Mouse (Mus musculus) stomach, postnatal 0 days (tissue): ENCODE measurements at regions not wholly inside any gene's neighbourhood (a gene's known extent, or its start where the extent isn't known, plus 50 kb on each side); places are given as distances from the start of the nearest gene placed in this dataset.
A peak's percentile ranks its signal among the peaks of the same experiment; 100 is the strongest.

Experiments
- ATAC-seq: fragments of 200-750 bp; cut with Nextera tagmentation; 2 replicates; pipeline ENCODE4 v1.8.0; 2017; ENCODE audit not compliant: low FRiP score, low TSS enrichment
- DNase-seq: peaks from one replicate; pipeline ENCODE4 v3.0.0-alpha.2; 2016; ENCODE audit warnings: low spot score
- H3K27ac ChIP-seq: fragments of 300-500 bp; sonication (generic); replicated peaks from 2 replicates; pipeline ENCODE4 v1.5.1; 2014; ENCODE audit warnings: mild to moderate bottlenecking, control low read depth
- H3K27me3 ChIP-seq: fragments of 300-500 bp; sonication (generic); 2 replicates; pipeline ENCODE4 v1.6.1; 2014; ENCODE audit warnings: low read length; ENCODE audit not compliant: control insufficient read depth, insufficient read depth
- H3K36me3 ChIP-seq: fragments of 300-500 bp; sonication (generic); 2 replicates; pipeline ENCODE4 v1.6.1; 2014; ENCODE audit warnings: low read length, mixed read lengths; ENCODE audit not compliant: control insufficient read depth, insufficient read depth
- H3K4me1 ChIP-seq: fragments of 300-500 bp; sonication (generic); replicated peaks from 2 replicates; pipeline ENCODE4 v1.6.1; 2014; ENCODE audit warnings: antibody characterized with exemption; ENCODE audit not compliant: control insufficient read depth, insufficient read depth
- H3K4me2 ChIP-seq: fragments of 300-500 bp; sonication (generic); replicated peaks from 2 replicates; pipeline ENCODE4 v1.6.1; 2014; ENCODE audit warnings: low read depth, mild to moderate bottlenecking, control low read depth, moderate library complexity
- H3K4me3 ChIP-seq: fragments of 300-500 bp; sonication (generic); 2 replicates; pipeline ENCODE4 v1.5.1; 2014; ENCODE audit warnings: low read depth, low read length, control low read depth
- H3K9ac ChIP-seq: fragments of 300-500 bp; sonication (generic); 2 replicates; pipeline ENCODE4 v1.6.1; 2014; ENCODE audit warnings: mild to moderate bottlenecking, low read length, control low read depth, mixed read lengths
- H3K9me3 ChIP-seq: fragments of 300-500 bp; sonication (generic); 2 replicates; pipeline ENCODE4 v1.6.1; 2016; ENCODE audit warnings: low read length; ENCODE audit not compliant: control insufficient read depth
- CTCF ChIP-seq: IDR thresholded peaks from 2 replicates; pipeline ENCODE4 v1.5.1; 2016; ENCODE audit warnings: antibody characterized with exemption, low read depth, mild to moderate bottlenecking, moderate library complexity
- EP300 ChIP-seq: optimal IDR thresholded peaks from 2 replicates; pipeline ENCODE3; 2016; ENCODE audit warnings: antibody characterized with exemption
- WGBS: fragments of 180-500 bp; shearing (Covaris S2); extraction: QIAGEN DNeasy Blood & Tissue Kit; methylation state at CpG from one replicate; pipeline ENCODE4 v1.1.7; 2014; 5-methylcytosine and 5-hydroxymethylcytosine counted together

GRCm38 (mm10) chr15:45171605-45172004 is 5037.4 kb downstream of the 9330182O14Rik start:
- 81% methylated on average over 1 of the region's 1 CpGs for WGBS
- Histone ChIP-seq H3K36me3 (no peaks in the 10 kb centered on the region), H3K4me3 (no peak overlapping the region), H3K4me1 (no peaks in the 10 kb centered on the region), H3K9ac (no peak overlapping the region), H3K4me2 (no peak overlapping the region), H3K27me3 (no peaks in the 10 kb centered on the region), H3K27ac (no peak overlapping the region), H3K9me3 (no peaks in the 10 kb centered on the region)
- DNase-seq (no peak), ATAC-seq (no peak)
- TF ChIP-seq EP300 (no peak), CTCF (no peak)

- ATAC-seq (no peak), DNase-seq (no peak)
- H3K4me3 ChIP-seq = no peak overlapping the region
Observed at GRCm38 (mm10) chr15:45178341-45178740, 5044.2 kb downstream of the 9330182O14Rik start.

DNA sequence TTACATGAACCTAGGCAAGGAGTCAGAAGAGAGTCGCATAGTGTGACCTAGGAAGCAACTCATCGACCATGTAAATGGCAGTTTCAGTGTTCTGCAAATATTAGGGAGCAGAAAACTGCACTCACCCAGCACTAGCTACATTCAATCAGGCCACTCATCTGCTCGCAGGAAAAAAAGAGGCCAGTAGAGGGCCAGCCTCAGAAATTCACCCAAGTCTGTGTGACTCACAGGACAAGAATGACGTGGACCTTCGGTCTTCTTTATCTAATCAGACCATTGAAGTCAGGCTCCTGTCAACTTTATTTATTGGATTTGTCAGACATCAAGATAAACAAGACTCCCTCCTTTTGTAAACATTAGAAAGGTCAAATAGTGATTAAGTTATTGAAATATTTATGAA is 5046.0 kb downstream of the 9330182O14Rik start:
- Histone ChIP-seq H3K36me3 (no peaks in the 10 kb centered on the region), H3K4me2 (no peak overlapping the region), H3K27ac (no peak overlapping the region), H3K4me3 (no peak overlapping the region), H3K4me1 (no peaks in the 10 kb centered on the region), H3K9me3 (no peaks in the 10 kb centered on the region), H3K27me3 (no peaks in the 10 kb centered on the region), H3K9ac (no peak overlapping the region)
- ATAC-seq (no peak), DNase-seq (no peak)
- 27% methylated on average over 5 of the region's 5 CpGs for WGBS
- TF ChIP-seq CTCF (peak; percentile 45), EP300 (no peak)

More at GRCm38 (mm10) chr15:45178341-45178740, 5044.2 kb downstream of the 9330182O14Rik start:
- no peaks in the 10 kb centered on the region for H3K36me3 ChIP-seq
- TF ChIP-seq CTCF (peak; percentile 46), EP300 (no peak)
- H3K9ac ChIP-seq = no peak overlapping the region
- H3K27ac ChIP-seq = no peak overlapping the region
- no peaks in the 10 kb centered on the region for H3K27me3 ChIP-seq
- H3K4me1 ChIP-seq = no peaks in the 10 kb centered on the region
- 48% methylated on average over 2 of the region's 2 CpGs for WGBS
- H3K9me3 ChIP-seq = no peaks in the 10 kb centered on the region
- H3K4me2 ChIP-seq = no peak overlapping the region
